Mouse (Mus musculus) gastrocnemius, postnatal 25 days (tissue): ENCODE results near the gene Naglu. TPM values are rescaled to one million over a fixed set of nuclear protein-coding genes. Genes with fewer than 3 reads are reported as not detected.
A peak's percentile ranks its signal among the peaks of the same experiment; 100 is the strongest.
"Not testable (repeated sequence)": the region's sequence is repeated elsewhere in the genome, so short reads cannot be mapped to it uniquely, and the experiment has no call there.

Source experiments
- DNase-seq: peaks from one replicate; pipeline ENCODE4 v3.0.0; 2022
- microRNA-seq, 2 experiments: library from miRNA; unstranded; fragments of <30 nt; microRNA quantifications; one replicate each; pipeline ENCODE4 v1.2.0; 2021; ENCODE audit warnings: borderline replicate concordance in 2 of 2
- total RNA-seq, 2 experiments: library from RNA; stranded (reverse); gene quantifications; 1 replicate in 1 of 2; 2 replicates in 1 of 2; pipeline ENCODE4 v1.2.3; 2021

Naglu gene
- total RNA-seq, 2 experiments from 2014 or later: 3.3 to 3.9 TPM

DNA sequence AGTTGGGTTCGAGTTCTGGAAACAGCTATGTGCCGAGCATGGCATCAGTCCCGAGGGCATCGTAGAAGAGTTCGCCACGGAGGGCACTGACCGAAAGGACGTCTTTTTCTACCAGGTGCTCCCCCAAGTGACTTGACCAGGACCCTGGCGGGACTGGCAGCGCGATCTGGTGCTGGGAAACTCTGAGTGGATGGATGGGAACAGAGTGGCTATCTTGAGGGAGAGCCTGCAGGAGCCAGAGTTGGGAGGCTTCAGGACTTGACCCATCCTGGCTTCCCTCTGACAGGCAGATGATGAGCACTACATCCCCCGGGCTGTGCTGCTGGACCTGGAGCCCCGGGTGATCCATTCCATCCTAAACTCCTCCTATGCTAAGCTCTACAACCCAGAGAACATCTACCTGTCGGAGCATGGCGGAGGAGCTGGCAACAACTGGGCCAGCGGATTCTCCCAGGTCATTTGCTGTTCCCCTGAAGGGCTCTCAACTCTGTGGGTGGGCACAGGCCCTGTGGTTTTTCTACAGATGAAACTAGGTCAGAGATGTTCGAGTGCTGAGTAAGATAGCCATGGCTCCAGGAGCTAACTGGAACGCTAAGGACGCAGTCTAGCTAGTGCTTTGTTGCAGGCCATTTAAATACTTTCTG is 50.9 kb downstream of the Naglu start:
- peak; percentile 12 for DNase-seq

DNA sequence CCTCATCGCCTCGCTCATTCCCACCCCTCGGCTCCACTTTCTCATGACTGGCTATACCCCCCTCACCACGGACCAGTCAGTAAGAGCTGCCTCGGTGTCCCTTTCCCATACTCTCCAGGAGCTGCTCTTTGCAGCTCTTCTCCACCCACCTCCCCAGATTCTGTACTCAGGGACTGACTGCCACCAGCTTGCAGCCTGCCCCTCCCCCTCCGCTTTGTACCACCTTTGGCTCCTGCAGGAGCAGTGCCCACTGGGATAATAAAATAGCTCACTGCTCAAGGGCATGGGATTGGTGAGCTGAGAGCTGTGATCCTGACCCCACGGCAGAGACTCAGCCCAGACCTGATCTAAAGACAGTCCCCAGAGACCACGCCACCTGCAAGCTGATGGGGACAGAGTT is 54.7 kb downstream of the Naglu start:
- not testable (repeated sequence) for DNase-seq

DNA sequence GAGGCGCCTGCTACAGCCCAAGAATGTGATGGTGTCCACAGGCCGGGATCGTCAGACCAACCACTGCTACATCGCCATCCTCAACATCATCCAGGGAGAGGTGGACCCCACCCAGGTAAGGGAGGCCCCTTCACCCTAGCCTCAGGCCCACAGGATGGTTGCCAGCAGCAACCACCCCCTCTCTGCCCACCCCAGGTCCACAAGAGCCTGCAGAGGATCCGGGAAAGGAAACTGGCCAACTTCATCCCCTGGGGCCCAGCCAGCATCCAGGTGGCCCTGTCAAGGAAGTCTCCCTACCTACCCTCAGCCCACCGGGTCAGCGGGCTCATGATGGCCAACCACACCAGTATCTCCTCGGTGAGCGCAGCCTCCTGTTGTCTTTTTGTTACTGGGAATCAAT is 55.2 kb downstream of the Naglu start:
- peak; percentile 11 for DNase-seq

DNA sequence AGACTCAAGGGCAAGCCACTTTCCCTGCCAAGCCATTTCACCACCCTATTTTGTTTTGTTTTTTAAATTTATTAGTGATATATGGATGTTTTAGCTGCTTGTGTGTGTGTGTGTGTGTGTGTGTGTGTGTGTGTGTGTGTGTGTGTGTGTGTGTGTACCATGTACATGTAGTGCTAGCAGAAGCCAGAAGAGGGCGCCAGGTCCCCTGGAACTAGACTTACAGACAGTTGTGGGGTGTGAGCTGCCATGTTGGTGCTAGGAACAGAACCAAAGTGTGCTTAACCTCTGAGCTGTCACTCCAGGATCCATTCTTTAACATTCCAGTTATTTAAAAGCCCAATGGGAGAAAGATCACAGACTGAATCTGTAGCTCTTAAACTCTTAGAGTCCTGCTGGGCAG is 57.3 kb downstream of the Naglu start:
- no peak for DNase-seq

Small RNA genes lying within 50 kb of the gene (microRNA-seq; reads per million reads assigned to microRNA genes)
- gene Mir6928: 0.26 to 0.74 reads per million in 2 experiments

Other genes with a start within 250 kb of the Naglu start
- 100 to 1,000 TPM in 1 of 2 experiments, 10 to 100 TPM in 1; 93.2 to 126 TPM for gene Stat5b, start 219.3 kb upstream of the Naglu start, total RNA-seq
- gene Stat5a, start 210.7 kb upstream of the Naglu start, total RNA-seq: 10 to 100 TPM; 10.9 to 14.8 TPM
- gene Stat3, start 130.5 kb upstream of the Naglu start, total RNA-seq: 10 to 100 TPM; 32.5 to 49.5 TPM
- 100 to 1,000 TPM; 175 to 196 TPM for gene Cavin1, start 99.1 kb upstream of the Naglu start, total RNA-seq
- 10 to 100 TPM; 56.9 to 60.0 TPM for gene Atp6v0a1, start 60.6 kb upstream of the Naglu start, total RNA-seq
- gene Hsd17b1, start 8.4 kb downstream of the Naglu start, total RNA-seq: not detected
- 10 to 100 TPM in 1 of 2 experiments, 1 to 10 TPM in 1; 7.9 to 10.3 TPM for gene Coasy, start 12.6 kb downstream of the Naglu start, total RNA-seq
- 10 to 100 TPM in 1 of 2 experiments, 1 to 10 TPM in 1; 7.5 to 11.0 TPM for gene Mlx, start 17.3 kb downstream of the Naglu start, total RNA-seq
- gene Psmc3ip, start 25.4 kb downstream of the Naglu start, total RNA-seq: 1 to 10 TPM; 1.5 to 1.7 TPM
- 10 to 100 TPM; 28.4 to 29.9 TPM for gene Retreg3, start 49.9 kb downstream of the Naglu start, total RNA-seq
- 10 to 100 TPM; 22.8 to 23.4 TPM for gene Tubg1, start 49.9 kb downstream of the Naglu start, total RNA-seq
- 1 to 10 TPM; 2.7 to 2.8 TPM for gene Tubg2, start 85.9 kb downstream of the Naglu start, total RNA-seq
- 1 to 10 TPM in 1 of 2 experiments, under 1 TPM in 1; 0.99 to 2.2 TPM for gene Cntnap1, start 100.5 kb downstream of the Naglu start, total RNA-seq
- gene Plekhh3, start 101.3 kb downstream of the Naglu start, total RNA-seq: 10 to 100 TPM; 18.4 to 24.0 TPM
- gene Ccr10, start 105.4 kb downstream of the Naglu start, total RNA-seq: not detected
- 10 to 100 TPM; 17.8 to 18.9 TPM for gene Ezh1, start 156.5 kb downstream of the Naglu start, total RNA-seq
- 10 to 100 TPM; 31.8 to 51.8 TPM for gene Ramp2, start 176.0 kb downstream of the Naglu start, total RNA-seq
- gene Vps25, start 183.7 kb downstream of the Naglu start, total RNA-seq: 10 to 100 TPM; 31.8 to 36.4 TPM
- gene Wnk4, start 190.6 kb downstream of the Naglu start, total RNA-seq: under 1 TPM in 1 of 2 experiments, not detected in 1; 0.48 TPM
- under 1 TPM; 0.21 to 0.28 TPM for gene Cntd1, start 209.0 kb downstream of the Naglu start, total RNA-seq
- 10 to 100 TPM; 67.4 to 68.7 TPM for gene Coa3, start 209.1 kb downstream of the Naglu start, total RNA-seq
- gene Becn1, start 232.3 kb downstream of the Naglu start, total RNA-seq: 10 to 100 TPM; 78.2 to 79.6 TPM
- 10 to 100 TPM; 66.3 to 67.8 TPM for gene Psme3, start 246.2 kb downstream of the Naglu start, total RNA-seq